ENCODE assay signal across 14 mouse cellular contexts in the genomic region with DNA sequence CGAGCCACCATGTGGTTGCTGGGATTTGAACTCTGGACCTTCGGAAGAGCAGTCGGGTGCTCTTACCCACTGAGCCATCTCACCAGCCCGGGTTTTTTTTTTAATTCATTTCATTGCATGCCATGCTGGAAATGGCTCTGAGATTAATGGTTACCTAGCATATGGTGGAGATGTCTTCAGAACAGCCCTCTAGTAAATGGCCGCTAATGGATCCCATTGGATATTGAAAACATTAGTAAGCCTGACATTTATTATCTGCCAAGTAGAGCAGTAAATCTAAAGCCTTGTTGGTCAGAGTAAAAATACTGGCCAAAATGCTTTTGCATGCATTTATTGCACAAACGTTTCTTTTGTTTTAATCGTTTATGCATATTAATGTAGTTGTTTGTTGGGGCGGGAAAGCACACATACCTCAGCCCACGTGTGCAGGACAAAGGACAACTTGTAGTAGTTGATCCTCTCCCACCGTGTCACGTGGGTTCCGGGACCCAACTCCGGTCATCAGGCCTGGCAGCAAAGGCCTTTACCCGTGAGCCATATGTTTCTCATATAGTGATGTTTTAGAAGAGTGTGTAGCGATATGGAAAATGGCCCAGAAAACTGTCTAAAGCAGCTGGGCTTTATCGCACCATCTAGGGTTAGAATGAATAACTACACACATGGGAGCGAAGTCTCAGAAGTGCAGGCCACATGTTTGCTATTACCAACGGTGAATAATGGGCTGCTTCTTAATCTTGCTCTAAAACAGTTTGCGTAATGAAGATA. TPM values are rescaled to one million over a fixed set of nuclear protein-coding genes. Genes with fewer than 3 reads are reported as not detected.
DNase-seq lines count a peak whose midpoint lies in the region; ATAC-seq and TF ChIP-seq lines count a peak whose summit lies in the region.
"Had no signal": no experiment of that assay in that cellular context is flagged by ENCODE, and none has a peak within 500 bp of the region (broad histone marks: within the 10 kb centered on the region; RNA-seq: fewer than 3 reads in every experiment).

No protein-coding gene starts in this region.

- no peaks in the 10 kb centered on the region for H3K36me3 ChIP-seq in hindbrain, embryonic 13.5 days
- no peaks in the 10 kb centered on the region for H3K36me3 ChIP-seq in hindbrain, embryonic 11.5 days (ENCODE audit: control insufficient read depth, insufficient read depth, low read length)
- H3K36me3 ChIP-seq in lung, embryonic 15.5 days = no peaks in the 10 kb centered on the region
- H3K36me3 ChIP-seq in limb, embryonic 14.5 days (ENCODE audit: control insufficient read depth, insufficient read depth, low read length) = no peaks in the 10 kb centered on the region
- H3K36me3 ChIP-seq in stomach, embryonic 16.5 days (ENCODE audit: control insufficient read depth, insufficient read depth, low read length) = no peaks in the 10 kb centered on the region
- H3K36me3 ChIP-seq in midbrain, embryonic 13.5 days = no peaks in the 10 kb centered on the region
- H3K36me3 ChIP-seq: forebrain, embryonic 12.5 days had no signal

- no peak overlapping the region for H3K9ac ChIP-seq in hindbrain, embryonic 13.5 days
- no peak overlapping the region for H3K9ac ChIP-seq in hindbrain, embryonic 11.5 days (ENCODE audit: low read depth, low read length)
- no peak overlapping the region for H3K9ac ChIP-seq in lung, embryonic 15.5 days
- no peak overlapping the region for H3K9ac ChIP-seq in limb, embryonic 14.5 days (ENCODE audit: low read depth, low read length, severe bottlenecking)
- H3K9ac ChIP-seq in stomach, embryonic 16.5 days (ENCODE audit: low read length) = no peak overlapping the region
- no peak overlapping the region for H3K9ac ChIP-seq in midbrain, embryonic 13.5 days (replicated peaks)
- H3K9ac ChIP-seq: forebrain, embryonic 12.5 days had no signal

- no peak overlapping the region for H3K27ac ChIP-seq in hindbrain, embryonic 13.5 days
- H3K27ac ChIP-seq in hindbrain, embryonic 11.5 days (ENCODE audit: low read depth, low read length) = no peak overlapping the region
- no peak overlapping the region for H3K27ac ChIP-seq in lung, embryonic 15.5 days
- no peak overlapping the region for H3K27ac ChIP-seq in limb, embryonic 14.5 days (replicated peaks; ENCODE audit: low read depth, low read length)
- H3K27ac ChIP-seq in stomach, embryonic 16.5 days (ENCODE audit: low read length) = 0 out of 2 replicates have a peak overlapping the region, but pooled peaks have one; percentile 24
- H3K27ac ChIP-seq in midbrain, embryonic 13.5 days = no peak overlapping the region
- H3K27ac ChIP-seq: forebrain, embryonic 12.5 days; gastrocnemius, adult 2 months had no signal

- no peak for TF ChIP-seq POLR2A in limb, embryonic 14.5 days (IDR thresholded peaks at IDR 0.05; ENCODE audit: borderline replicate concordance, extremely low read depth, insufficient read depth, insufficient read length)

- H3K4me2 ChIP-seq in hindbrain, embryonic 13.5 days = no peak overlapping the region
- H3K4me2 ChIP-seq in hindbrain, embryonic 11.5 days (replicated peaks; ENCODE audit: low read depth, low read length) = no peak overlapping the region
- H3K4me2 ChIP-seq in lung, embryonic 15.5 days = no peak overlapping the region
- H3K4me2 ChIP-seq in limb, embryonic 14.5 days (replicated peaks; ENCODE audit: low read depth, low read length, severe bottlenecking) = no peak overlapping the region
- H3K4me2 ChIP-seq in stomach, embryonic 16.5 days (ENCODE audit: low read depth, low read length) = no peak overlapping the region
- no peak overlapping the region for H3K4me2 ChIP-seq in midbrain, embryonic 13.5 days (replicated peaks)
- H3K4me2 ChIP-seq: forebrain, embryonic 12.5 days; liver, embryonic 11.5 days had no signal

- WGBS in hindbrain, embryonic 13.5 days = 73% methylated on average over 19 of the region's 19 CpGs
- 79% methylated on average over 18 of the region's 19 CpGs for WGBS in hindbrain, embryonic 11.5 days
- whole genome bisulfite sequencing in lung, embryonic 15.5 days = 60% methylated on average over 19 of the region's 19 CpGs
- WGBS in limb, embryonic 14.5 days = 32% methylated on average over 18 of the region's 19 CpGs
- WGBS in stomach, embryonic 16.5 days = 60% methylated on average over 18 of the region's 19 CpGs
- 90% methylated on average over 19 of the region's 19 CpGs for WGBS in midbrain, embryonic 13.5 days

- no peaks in the 10 kb centered on the region for H3K9me3 ChIP-seq in hindbrain, embryonic 13.5 days
- no peaks in the 10 kb centered on the region for H3K9me3 ChIP-seq in hindbrain, embryonic 11.5 days (ENCODE audit: control insufficient read depth, low read length)
- no peaks in the 10 kb centered on the region for H3K9me3 ChIP-seq in lung, embryonic 15.5 days
- no peaks in the 10 kb centered on the region for H3K9me3 ChIP-seq in limb, embryonic 14.5 days (ENCODE audit: control insufficient read depth, low read length)
- H3K9me3 ChIP-seq in stomach, embryonic 16.5 days (replicated peaks; ENCODE audit: control insufficient read depth, low read length) = no peaks in the 10 kb centered on the region
- H3K9me3 ChIP-seq in midbrain, embryonic 13.5 days = no peaks in the 10 kb centered on the region
- H3K9me3 ChIP-seq: forebrain, embryonic 12.5 days had no signal

- no peaks in the 10 kb centered on the region for H3K27me3 ChIP-seq in hindbrain, embryonic 13.5 days
- no peaks in the 10 kb centered on the region for H3K27me3 ChIP-seq in hindbrain, embryonic 11.5 days (ENCODE audit: control insufficient read depth, insufficient read depth, low read length)
- H3K27me3 ChIP-seq in lung, embryonic 15.5 days = no peaks in the 10 kb centered on the region
- H3K27me3 ChIP-seq in limb, embryonic 14.5 days (ENCODE audit: control insufficient read depth, insufficient read depth, low read length) = no peaks in the 10 kb centered on the region
- no peaks in the 10 kb centered on the region for H3K27me3 ChIP-seq in stomach, embryonic 16.5 days (ENCODE audit: control insufficient read depth, insufficient read depth, low read length)
- no peaks in the 10 kb centered on the region; the same call in none of the 2 replicates for H3K27me3 ChIP-seq in midbrain, embryonic 13.5 days

- no peak for DNase-seq in hindbrain, embryonic 11.5 days (ENCODE audit: low spot score)
- DNase-seq in lung, postnatal 10 days = no peak
- peak; percentile 82 for DNase-seq in limb, embryonic 14.5 days (ENCODE audit: low spot score)
- DNase-seq: adrenal gland, postnatal 25 days; gastrocnemius, adult 2 months; kidney, adult 11 months; spleen, adult 18-20 months had no signal

- peak; percentile 65; the same call in 1 of the 2 replicates for ATAC-seq in hindbrain, embryonic 13.5 days (ENCODE audit: low FRiP score)
- ATAC-seq in hindbrain, embryonic 11.5 days (ENCODE audit: low FRiP score) = no peak
- ATAC-seq in lung, embryonic 15.5 days (ENCODE audit: borderline replicate concordance, extremely low read depth, low FRiP score, low TSS enrichment) = peak; percentile 79; the same call in 1 of the 2 replicates
- peak; percentile 63 for ATAC-seq in limb, embryonic 14.5 days (ENCODE audit: low FRiP score, low read depth)
- ATAC-seq in stomach, embryonic 16.5 days (ENCODE audit: insufficient read depth, low FRiP score) = peak; percentile 40; the same call in 1 of the 2 replicates
- ATAC-seq in midbrain, embryonic 13.5 days = no peak
- ATAC-seq in monocyte, adult 5-6 weeks (replicated peaks; ENCODE audit: insufficient number of reproducible peaks, low FRiP score, low TSS enrichment, poor library complexity, severe bottlenecking) = no peak

- H3K4me1 ChIP-seq in hindbrain, embryonic 13.5 days (replicated peaks) = no peaks in the 10 kb centered on the region
- H3K4me1 ChIP-seq in hindbrain, embryonic 11.5 days (replicated peaks; ENCODE audit: control insufficient read depth, insufficient read depth, low read length) = no peaks in the 10 kb centered on the region
- no peaks in the 10 kb centered on the region for H3K4me1 ChIP-seq in lung, embryonic 15.5 days
- H3K4me1 ChIP-seq in limb, embryonic 14.5 days (ENCODE audit: control insufficient read depth, insufficient read depth, low read length) = peaks cover 15% of the 10 kb centered on the region
- H3K4me1 ChIP-seq in stomach, embryonic 16.5 days (ENCODE audit: control insufficient read depth, insufficient read depth, low read length) = 0 out of 2 replicates have a peak, but pooled peaks cover 3% of the 10 kb centered on the region
- no peaks in the 10 kb centered on the region for H3K4me1 ChIP-seq in midbrain, embryonic 13.5 days (replicated peaks)
- H3K4me1 ChIP-seq: forebrain, embryonic 12.5 days had no signal

- no peak overlapping the region for H3K4me3 ChIP-seq in hindbrain, embryonic 13.5 days
- H3K4me3 ChIP-seq in hindbrain, embryonic 11.5 days (ENCODE audit: low read depth, low read length) = no peak overlapping the region
- H3K4me3 ChIP-seq in lung, embryonic 15.5 days = no peak overlapping the region
- H3K4me3 ChIP-seq in limb, embryonic 14.5 days (replicated peaks; ENCODE audit: low read length) = no peak overlapping the region
- no peak overlapping the region for H3K4me3 ChIP-seq in stomach, embryonic 16.5 days (replicated peaks; ENCODE audit: low read length)
- no peak overlapping the region for H3K4me3 ChIP-seq in midbrain, embryonic 13.5 days (replicated peaks)
- H3K4me3 ChIP-seq: forebrain, embryonic 12.5 days; gastrocnemius, adult 2 months had no signal

RNA-seq across cellular contexts. Expression of a gene that starts 18.4 kb away (rescaled TPM):
- 7.0 and 9.8 TPM in 2 replicates for polyA plus RNA-seq in hindbrain, embryonic 13.5 days (2015; fragmentation: Nextera tagmentation; extraction: Ambion mirVana)
- 5.3 and 5.4 TPM in 2 replicates for polyA plus RNA-seq in hindbrain, embryonic 11.5 days (2014; fragmentation: Nextera tagmentation; extraction: Ambion mirVana)
- polyA plus RNA-seq in lung, embryonic 15.5 days (2015; fragmentation: Nextera tagmentation; extraction: Ambion mirVana) = 4.4 and 4.6 TPM in 2 replicates
- 4.0 and 5.9 TPM in 2 replicates for polyA plus RNA-seq in limb, embryonic 14.5 days (2012; rRNA removed)
- 7.9 and 8.7 TPM in 2 replicates for polyA plus RNA-seq in limb, embryonic 14.5 days (2014; fragmentation: Nextera tagmentation; extraction: Ambion mirVana)
- polyA plus RNA-seq in stomach, embryonic 16.5 days (2015; fragmentation: Nextera tagmentation; extraction: Ambion mirVana) = 12.5 and 13.0 TPM in 2 replicates
- polyA plus RNA-seq in midbrain, embryonic 13.5 days (2015; fragmentation: Nextera tagmentation; extraction: Ambion mirVana) = 4.0 and 5.1 TPM in 2 replicates
- total RNA-seq in monocyte, adult 5-6 weeks (2017) = 92.8 to 110 TPM (median 97.0 TPM) in 3 replicates

RNA-seq across cellular contexts. Expression of a gene that starts 27.5 kb away (rescaled TPM):
- 15.7 and 17.4 TPM in 2 replicates for polyA plus RNA-seq in hindbrain, embryonic 13.5 days (2015; fragmentation: Nextera tagmentation; extraction: Ambion mirVana)
- polyA plus RNA-seq in hindbrain, embryonic 11.5 days (2014; fragmentation: Nextera tagmentation; extraction: Ambion mirVana) = 26.4 and 26.7 TPM in 2 replicates
- polyA plus RNA-seq in lung, embryonic 15.5 days (2015; fragmentation: Nextera tagmentation; extraction: Ambion mirVana) = 14.4 and 15.8 TPM in 2 replicates
- polyA plus RNA-seq in limb, embryonic 14.5 days (2012; rRNA removed) = 28.0 and 29.7 TPM in 2 replicates
- 24.2 and 25.8 TPM in 2 replicates for polyA plus RNA-seq in limb, embryonic 14.5 days (2014; fragmentation: Nextera tagmentation; extraction: Ambion mirVana)
- 9.3 and 11.6 TPM in 2 replicates for polyA plus RNA-seq in stomach, embryonic 16.5 days (2015; fragmentation: Nextera tagmentation; extraction: Ambion mirVana)
- polyA plus RNA-seq in midbrain, embryonic 13.5 days (2015; fragmentation: Nextera tagmentation; extraction: Ambion mirVana) = 17.5 and 18.1 TPM in 2 replicates
- 44.2 to 63.4 TPM (median 44.8 TPM) in 3 replicates for total RNA-seq in monocyte, adult 5-6 weeks (2017)

Comparison
In these comparisons a context has a peak if more than half of its experiments do, and no peak if none do; other contexts are left out.
1. ATAC-seq: peak in hindbrain, embryonic 13.5 days (single experiment), lung, embryonic 15.5 days (single experiment), limb, embryonic 14.5 days (single experiment) and stomach, embryonic 16.5 days (single experiment); none in hindbrain, embryonic 11.5 days (single experiment), midbrain, embryonic 13.5 days (single experiment) and monocyte, adult 5-6 weeks (single experiment).